Mouse (Mus musculus) layer of hippocampus, adult 9-10 months (tissue): Measurements from ENCODE around the gene Ccser1.

Experiments
- DNase-seq: peaks from one replicate; pipeline ENCODE4 v3.0.0; 2022; ENCODE audit warnings: low spot score

Ccser1 gene

GRCm38 (mm10) chr6:61179949-61180755 is at the start of gene Ccser1:
Gene Ccser1, plus strand, starts transcription at chr6:61180324.
- no peak for DNase-seq

DNA sequence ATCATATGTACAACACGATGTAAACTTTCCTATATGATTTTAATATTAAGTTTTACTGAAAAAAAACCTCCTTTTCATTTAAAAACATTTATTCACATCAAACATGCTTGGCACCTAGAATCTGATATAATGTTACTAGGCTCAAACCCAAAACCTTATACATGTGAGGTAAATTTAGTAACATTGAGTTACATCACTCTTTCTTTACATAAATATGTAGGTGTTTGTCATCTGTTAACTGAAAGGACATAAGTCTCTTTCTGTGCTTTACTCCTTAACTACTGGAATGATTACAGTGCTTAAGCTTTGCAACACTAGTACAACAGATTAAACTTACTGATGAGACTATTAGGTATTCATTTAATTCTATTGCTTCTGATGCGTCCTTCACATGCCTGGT is 43.7 kb upstream of the Ccser1 start:
- no peak for DNase-seq

DNA sequence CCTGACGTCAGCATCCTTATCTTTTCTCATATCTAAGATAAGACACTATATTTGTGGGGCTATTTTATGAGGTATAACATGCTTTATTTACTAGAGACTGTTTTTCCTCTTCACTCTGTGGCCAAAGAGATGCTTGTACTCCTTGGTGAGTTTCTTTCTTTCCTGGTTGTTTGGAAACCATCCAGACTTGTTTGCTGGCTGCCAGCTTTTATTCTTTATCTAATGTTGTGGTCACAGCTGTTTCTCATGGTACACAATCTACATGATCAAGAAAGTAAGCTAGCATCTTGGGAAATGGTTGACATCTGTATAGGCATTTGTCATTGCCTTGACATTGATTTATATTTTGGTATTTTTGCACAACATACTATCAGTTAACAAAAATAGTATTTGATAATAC is 37.1 kb upstream of the Ccser1 start:
- DNase-seq = no peak

- DNase-seq = no peak
Observed at GRCm38 (mm10) chr6:61152924-61153323, 27.2 kb upstream of the Ccser1 start.

GRCm38 (mm10) chr6:61154654-61155053 is 25.5 kb upstream of the Ccser1 start:
- DNase-seq = no peak

DNA sequence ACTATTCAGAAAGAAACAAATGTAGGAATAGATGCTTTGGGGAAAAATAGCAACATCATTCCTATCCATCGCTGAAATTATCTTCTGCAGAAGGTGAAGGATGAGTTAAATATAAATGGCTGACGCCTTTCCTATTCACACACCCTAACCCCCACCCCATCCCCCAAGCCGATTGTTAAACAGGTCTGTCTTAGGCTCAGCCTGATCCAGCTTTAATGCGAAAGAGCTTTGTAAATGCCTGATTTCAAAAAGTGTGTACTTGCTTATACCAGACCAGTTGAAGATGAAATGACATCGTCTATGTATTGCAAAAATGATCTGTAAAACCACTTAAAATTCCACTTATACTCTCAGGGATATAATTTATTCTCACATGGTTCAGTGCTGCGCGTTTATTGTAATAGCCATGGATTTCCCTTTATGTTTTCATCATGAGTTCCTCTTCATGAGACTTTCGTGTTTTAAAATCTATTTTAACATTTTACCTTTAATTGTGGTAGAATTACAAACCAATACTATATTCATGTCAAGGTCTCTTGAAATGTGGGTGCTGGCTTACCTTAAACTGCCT is 25.0 kb upstream of the Ccser1 start:
- DNase-seq = no peak

GRCm38 (mm10) chr6:61155718-61156117 is 24.4 kb upstream of the Ccser1 start:
- no peak for DNase-seq

- DNase-seq = no peak
Observed at GRCm38 (mm10) chr6:61162117-61162516, 18.0 kb upstream of the Ccser1 start.

DNA sequence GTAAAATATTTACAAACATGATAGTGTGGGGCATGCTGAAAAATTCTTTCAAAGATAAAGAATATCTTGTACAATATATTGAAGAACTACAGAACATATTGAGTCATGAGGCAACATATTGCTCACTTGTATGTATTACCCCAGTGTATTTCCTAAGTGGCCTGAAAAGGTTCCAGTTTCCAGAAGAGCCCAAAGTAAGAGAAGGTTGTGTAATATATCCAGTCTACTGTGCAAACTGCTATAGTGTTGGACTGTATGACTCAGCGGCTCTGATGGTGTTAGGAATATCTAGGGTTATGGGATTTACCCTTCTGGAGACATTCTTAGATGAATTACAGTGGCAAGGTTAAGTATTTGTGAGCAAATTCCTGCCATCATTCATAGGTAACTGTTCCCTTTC is 13.2 kb upstream of the Ccser1 start:
- DNase-seq = no peak

- DNase-seq = no peak
Observed at GRCm38 (mm10) chr6:61176126-61176525, 4.0 kb upstream of the Ccser1 start.

- DNase-seq = no peak
Observed at GRCm38 (mm10) chr6:61177476-61177875, 2.6 kb upstream of the Ccser1 start.

DNA sequence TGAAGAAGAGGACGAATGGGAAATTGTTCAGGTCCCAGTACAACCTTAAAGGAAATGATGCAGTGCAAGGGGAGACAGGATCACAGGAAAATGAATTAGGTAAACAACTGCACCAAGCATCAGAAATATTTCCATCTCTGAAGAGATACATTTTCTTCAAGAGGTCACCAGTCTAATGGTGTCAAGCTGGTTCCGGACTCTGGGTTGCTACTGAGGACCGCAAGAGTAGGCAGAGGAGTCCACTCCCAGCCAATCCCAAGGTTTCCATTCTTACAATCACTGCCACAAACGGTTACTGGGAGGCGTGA is 529 bp upstream of the Ccser1 start:
- DNase-seq = no peak

- no peak for DNase-seq
Observed at GRCm38 (mm10) chr6:61180756-61181191, 650 bp downstream of the Ccser1 start.

- no peak for DNase-seq
Observed at GRCm38 (mm10) chr6:61189029-61189428, 8.9 kb downstream of the Ccser1 start.

DNA sequence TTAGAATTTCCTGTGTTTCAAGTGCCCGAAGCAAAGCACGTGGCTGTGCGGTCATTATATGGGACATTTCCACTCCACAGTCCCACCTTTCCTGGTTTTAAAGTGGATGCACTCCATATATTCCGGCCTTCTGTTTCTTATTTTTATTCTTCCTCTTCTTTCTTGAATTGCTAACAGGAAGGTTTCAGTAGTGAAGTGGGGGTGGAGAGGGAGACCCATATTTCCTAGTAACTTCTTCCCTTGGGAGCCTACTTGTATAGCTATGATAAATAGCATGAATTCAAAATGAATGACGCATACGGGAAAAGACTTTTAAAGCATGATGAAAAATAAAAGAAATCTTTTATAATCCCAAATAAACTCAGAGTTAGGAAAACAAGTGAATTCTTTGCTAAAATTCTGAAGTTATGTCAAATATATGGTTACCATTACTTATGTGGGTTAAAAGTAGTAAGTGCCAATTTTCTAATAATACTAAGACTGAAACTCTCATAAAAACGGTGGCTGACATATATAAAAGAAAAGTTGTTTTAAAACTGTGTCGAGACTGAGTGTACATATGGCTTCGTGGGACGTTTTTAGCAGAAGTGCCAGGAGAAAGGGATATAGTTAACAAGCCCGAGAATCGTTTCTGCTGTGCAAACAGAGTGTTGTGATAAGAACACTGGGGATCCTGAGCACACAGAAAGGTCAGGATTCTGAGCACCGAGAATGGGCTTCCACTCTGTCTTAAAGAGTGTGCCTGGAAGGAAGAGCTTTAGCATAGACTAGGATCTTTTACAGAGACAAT is 11.7 kb downstream of the Ccser1 start:
- no peak for DNase-seq

DNA sequence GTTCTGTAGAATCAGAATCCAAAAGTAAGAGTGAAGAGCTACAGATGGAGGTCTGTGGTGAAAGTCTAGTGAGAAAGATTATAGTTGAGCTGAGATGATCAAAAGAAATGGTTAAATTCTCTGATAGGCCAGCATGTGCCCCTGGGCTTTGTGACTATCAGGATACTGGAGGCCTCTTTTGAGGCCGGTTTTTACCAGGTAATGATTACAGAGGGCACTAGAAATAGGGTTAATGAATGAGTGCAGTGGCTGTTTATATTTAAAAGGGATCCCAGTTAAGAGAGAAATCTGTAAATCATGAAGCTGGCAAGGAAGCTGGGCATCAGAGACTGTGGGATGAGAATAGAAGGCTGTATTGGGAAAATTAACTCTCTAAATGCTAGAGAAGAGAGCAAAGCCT is 23.2 kb downstream of the Ccser1 start:
- DNase-seq = no peak

- DNase-seq = no peak
Observed at GRCm38 (mm10) chr6:61206042-61206441, 25.9 kb downstream of the Ccser1 start.

DNA sequence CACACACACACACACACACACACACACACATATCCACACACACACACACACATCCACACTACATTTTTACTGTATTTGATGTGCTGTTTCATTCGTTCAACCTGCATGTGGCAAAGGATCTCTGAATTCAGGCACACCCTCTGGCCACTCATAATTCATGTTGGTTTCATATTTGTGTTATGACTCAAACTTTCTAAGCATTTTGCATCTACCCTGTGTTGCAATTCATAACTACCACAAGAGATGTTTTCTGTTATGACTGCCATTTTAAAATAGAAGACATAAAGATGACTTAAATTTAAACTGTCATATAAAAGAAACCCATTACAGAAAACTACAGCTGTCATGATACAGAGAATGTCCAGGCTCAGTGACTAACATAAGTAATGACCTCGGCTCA is 26.5 kb downstream of the Ccser1 start:
- no peak for DNase-seq

- DNase-seq = no peak
Observed at GRCm38 (mm10) chr6:61210061-61210737, 30.1 kb downstream of the Ccser1 start.

- no peak for DNase-seq
Observed at GRCm38 (mm10) chr6:61215705-61216104, 35.6 kb downstream of the Ccser1 start.

DNA sequence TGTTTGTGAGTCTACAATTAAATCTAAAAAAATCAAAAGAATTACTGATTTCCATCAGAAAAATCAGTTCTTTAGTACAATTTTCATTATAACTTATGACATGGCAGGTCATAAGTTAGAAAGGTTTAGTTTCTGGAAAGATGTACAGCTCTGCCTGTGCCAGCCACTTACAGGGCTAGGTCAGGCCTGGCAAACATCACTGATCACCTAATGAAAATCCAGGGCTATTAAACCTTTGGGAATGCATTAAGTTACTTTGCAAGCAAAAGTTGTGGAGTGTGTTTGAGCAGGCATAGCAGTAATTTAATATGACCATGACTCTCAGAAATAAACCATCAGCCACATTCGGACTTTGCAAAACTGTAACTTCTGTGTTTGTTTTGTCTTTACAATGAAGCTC is 36.4 kb downstream of the Ccser1 start:
- no peak for DNase-seq

DNA sequence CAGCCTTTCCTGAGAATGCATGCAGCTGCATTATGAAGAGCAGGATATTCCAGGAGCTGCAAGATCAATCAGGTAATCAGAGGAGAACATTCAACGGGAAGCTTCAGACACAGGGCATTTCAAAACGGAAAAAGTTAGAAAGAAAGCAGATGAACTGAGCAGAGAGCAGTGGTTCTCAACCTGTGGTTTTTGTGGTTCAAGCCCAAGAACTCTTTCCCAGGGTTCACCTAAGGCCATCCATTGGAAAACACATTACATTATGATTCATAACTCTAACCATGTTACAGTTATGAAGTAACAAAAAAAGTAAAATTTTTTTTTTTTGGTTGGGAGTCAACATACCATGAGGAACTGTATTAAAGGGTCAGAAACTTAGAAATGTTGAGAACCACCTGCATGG is 37.6 kb downstream of the Ccser1 start:
- DNase-seq = no peak

- DNase-seq = no peak
Observed at GRCm38 (mm10) chr6:61223563-61223962, 43.4 kb downstream of the Ccser1 start.
